ENCODE assay signal across 8 mouse cellular contexts in genomic region chr4:114665684-114666083, GRCm38 (mm10).
A peak's percentile ranks its signal among the peaks of the same experiment; 100 is the strongest.
DNase-seq lines count a peak whose midpoint lies in the region; ATAC-seq lines count a peak whose summit lies in the region.

No protein-coding gene starts in this region.

- no peaks in the 10 kb centered on the region for H3K36me3 ChIP-seq in embryonic facial prominence, embryonic 12.5 days
- H3K36me3 ChIP-seq in limb, embryonic 10.5 days = no peaks in the 10 kb centered on the region
- H3K36me3 ChIP-seq in midbrain, embryonic 13.5 days = no peaks in the 10 kb centered on the region

- ATAC-seq in embryonic facial prominence, embryonic 12.5 days (ENCODE audit: insufficient number of reproducible peaks, insufficient read depth, low FRiP score, low TSS enrichment) = peak; percentile 77
- ATAC-seq in midbrain, embryonic 13.5 days = peak; percentile 81

- H3K27ac ChIP-seq in embryonic facial prominence, embryonic 12.5 days = no peak overlapping the region
- H3K27ac ChIP-seq in limb, embryonic 10.5 days = no peak overlapping the region; the same call in 1 of the 2 replicates
- H3K27ac ChIP-seq in midbrain, embryonic 13.5 days = no peak overlapping the region

- peaks cover 69% of the 10 kb centered on the region for H3K27me3 ChIP-seq in embryonic facial prominence, embryonic 12.5 days
- peaks cover 98% of the 10 kb centered on the region for H3K27me3 ChIP-seq in limb, embryonic 10.5 days (ENCODE audit: low read depth, poor library complexity, severe bottlenecking)
- H3K27me3 ChIP-seq in midbrain, embryonic 13.5 days = peaks cover 72% of the 10 kb centered on the region

- H3K4me3 ChIP-seq in embryonic facial prominence, embryonic 12.5 days = peak overlapping the region; percentile 24
- H3K4me3 ChIP-seq in limb, embryonic 10.5 days = peak overlapping the region; percentile 39
- peak overlapping the region; percentile 31; the same call in 1 of the 2 replicates for H3K4me3 ChIP-seq in midbrain, embryonic 13.5 days (replicated peaks)

- 1% methylated on average over 14 of the region's 14 CpGs for WGBS in embryonic facial prominence, embryonic 12.5 days
- WGBS in limb, embryonic 10.5 days = 4% methylated on average over 14 of the region's 14 CpGs
- WGBS in midbrain, embryonic 13.5 days = 3% methylated on average over 14 of the region's 14 CpGs

- peak; percentile 87 to 89 for DNase-seq in adrenal gland, postnatal 36 days
- DNase-seq in heart, adult 18-20 months = peak; percentile 73 to 83
- DNase-seq in kidney, adult 18-20 months = peak; percentile 83
- DNase-seq in limb, embryonic 10.5 days (ENCODE audit: low spot score) = peak; percentile 91
- DNase-seq in spleen, adult 12 weeks (ENCODE audit: low spot score) = peak; percentile 26
- DNase-seq in MN1 (ENCODE audit: low spot score) = no peak

- no peaks in the 10 kb centered on the region for H3K9me3 ChIP-seq in embryonic facial prominence, embryonic 12.5 days
- no peaks in the 10 kb centered on the region for H3K9me3 ChIP-seq in limb, embryonic 10.5 days (replicated peaks)
- no peaks in the 10 kb centered on the region for H3K9me3 ChIP-seq in midbrain, embryonic 13.5 days

- H3K4me2 ChIP-seq in embryonic facial prominence, embryonic 12.5 days (replicated peaks) = peak overlapping the region; percentile 51
- H3K4me2 ChIP-seq in midbrain, embryonic 13.5 days (replicated peaks) = peak overlapping the region; percentile 57

- no peak overlapping the region for H3K9ac ChIP-seq in embryonic facial prominence, embryonic 12.5 days
- H3K9ac ChIP-seq in midbrain, embryonic 13.5 days (replicated peaks) = no peak overlapping the region

- peaks cover 23% of the 10 kb centered on the region for H3K4me1 ChIP-seq in embryonic facial prominence, embryonic 12.5 days
- H3K4me1 ChIP-seq in limb, embryonic 10.5 days = peaks cover 35% of the 10 kb centered on the region
- peaks cover 15% of the 10 kb centered on the region for H3K4me1 ChIP-seq in midbrain, embryonic 13.5 days (replicated peaks)
